Mouse (Mus musculus): Measurements from ENCODE around the gene BC005537.

BC005537 gene

GRCm38 (mm10) chr13:24844983-24845955 lies 43.8 kb downstream of the BC005537 start, which contains the start of gene D130043K22Rik:
Gene D130043K22Rik (plus strand): TSS chr13:24845135.
- DNase-seq (ENCODE audit: low spot score): peak; percentile 37

DNA sequence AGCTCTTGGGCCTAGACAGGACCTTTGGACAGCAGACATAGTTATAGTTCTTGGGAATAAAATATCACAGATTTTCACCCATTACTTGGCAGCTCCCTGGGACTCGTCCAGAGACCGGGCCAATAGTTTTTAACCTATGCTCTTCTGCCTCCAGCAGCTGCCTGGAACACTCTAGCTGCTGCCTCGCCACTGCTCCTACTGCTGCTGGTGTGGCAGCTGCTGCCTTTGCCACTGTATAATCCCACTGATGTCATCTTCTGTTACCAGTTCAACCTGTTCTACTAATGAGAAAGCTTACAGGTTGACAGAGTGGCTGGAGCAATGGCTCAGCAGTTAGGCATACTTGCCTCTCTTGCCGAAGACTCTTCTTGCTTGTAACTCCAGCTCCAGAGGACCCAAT lies 47.9 kb downstream of the BC005537 start:
- DNase-seq (ENCODE audit: low spot score): no peak

GRCm38 (mm10) chr13:24851989-24852388 lies 50.5 kb downstream of the BC005537 start:
- DNase-seq (ENCODE audit: low spot score): no peak

- no peak for DNase-seq (ENCODE audit: low spot score)
Measured at GRCm38 (mm10) chr13:24852570-24852969, 51.1 kb downstream of the BC005537 start.

- DNase-seq (ENCODE audit: low spot score): no peak
Measured at GRCm38 (mm10) chr13:24859115-24859514, 57.7 kb downstream of the BC005537 start.

GRCm38 (mm10) chr13:24861084-24861483 lies 59.6 kb downstream of the BC005537 start:
- DNase-seq (ENCODE audit: low spot score): no peak

- no peak for DNase-seq (ENCODE audit: low spot score)
Measured at GRCm38 (mm10) chr13:24862021-24862420, 60.6 kb downstream of the BC005537 start.

DNA sequence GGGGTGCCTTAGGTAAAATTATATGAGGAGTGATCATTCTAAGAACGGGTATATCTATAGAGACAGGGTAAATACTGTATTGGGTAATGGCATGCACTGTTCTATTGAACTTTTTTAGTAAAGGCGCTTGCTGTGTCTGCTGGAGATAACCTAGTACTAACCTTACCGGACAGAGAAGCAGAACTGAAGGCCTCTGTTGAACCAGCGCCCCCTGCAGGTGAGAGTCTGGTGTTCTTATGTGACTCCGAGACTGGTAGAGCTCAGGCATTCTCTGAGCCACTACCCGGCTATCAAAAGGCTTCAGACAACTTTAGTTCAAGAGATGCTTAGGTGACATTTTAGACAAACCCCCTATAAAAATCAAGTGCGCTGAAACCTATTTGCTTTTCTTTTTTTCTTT lies 61.1 kb downstream of the BC005537 start:
- peak; percentile 21 for DNase-seq (ENCODE audit: low spot score)
